Mouse (Mus musculus): ENCODE results near the gene Dbndd1.
"Not testable (repeated sequence)": the region's sequence is repeated elsewhere in the genome, so short reads cannot be mapped to it uniquely, and the experiment has no call there.

Gene Dbndd1

GRCm38 (mm10) chr8:123514781-123515539 lies at the start of gene Dbndd1:
TSS of gene Dbndd1 (minus strand) at chr8:123515463.
- DNase-seq (ENCODE audit: low read depth): peak; percentile 35

DNA sequence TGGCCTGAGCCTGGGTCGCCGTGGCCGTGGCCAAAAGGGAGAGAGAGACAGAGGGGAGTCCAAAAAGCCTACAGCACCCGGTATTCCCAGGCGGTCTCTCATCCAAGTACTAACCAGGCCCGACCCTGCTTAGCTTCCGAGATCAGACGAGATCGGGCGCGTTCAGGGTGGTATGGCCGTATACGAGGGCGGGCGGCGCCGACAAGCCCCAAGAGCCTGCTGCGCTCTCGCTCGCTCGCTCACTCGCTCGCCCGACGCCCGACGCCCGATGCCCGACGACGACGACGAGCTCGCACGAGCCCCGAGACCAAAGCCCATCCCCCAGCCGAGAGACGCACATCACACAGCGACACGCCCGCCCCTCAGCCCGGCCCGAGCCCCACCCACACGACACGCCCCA lies 49.0 kb upstream of the Dbndd1 start:
- DNase-seq (ENCODE audit: low read depth): not testable (repeated sequence)

DNA sequence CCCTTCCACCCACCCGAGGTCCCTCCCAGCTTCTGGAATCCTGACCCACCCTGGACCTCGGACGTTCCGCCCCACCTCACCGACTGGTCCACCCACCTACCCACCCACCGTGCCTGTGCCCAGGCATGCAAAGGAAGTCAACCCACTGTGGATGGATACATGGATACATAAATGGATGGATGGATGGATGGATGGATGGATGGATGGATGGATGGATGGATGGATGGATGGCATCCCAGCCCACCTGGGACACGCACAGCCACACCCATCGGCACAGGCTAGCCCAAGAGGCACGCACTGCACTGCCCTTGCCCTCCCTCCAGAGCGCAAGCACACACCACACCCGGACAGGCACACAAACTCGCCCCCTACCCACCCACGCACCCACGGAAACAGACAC lies 22.4 kb upstream of the Dbndd1 start:
- DNase-seq (ENCODE audit: low read depth): not testable (repeated sequence)

GRCm38 (mm10) chr8:123536990-123537380 lies 21.7 kb upstream of the Dbndd1 start:
- DNase-seq (ENCODE audit: low read depth): no peak

DNA sequence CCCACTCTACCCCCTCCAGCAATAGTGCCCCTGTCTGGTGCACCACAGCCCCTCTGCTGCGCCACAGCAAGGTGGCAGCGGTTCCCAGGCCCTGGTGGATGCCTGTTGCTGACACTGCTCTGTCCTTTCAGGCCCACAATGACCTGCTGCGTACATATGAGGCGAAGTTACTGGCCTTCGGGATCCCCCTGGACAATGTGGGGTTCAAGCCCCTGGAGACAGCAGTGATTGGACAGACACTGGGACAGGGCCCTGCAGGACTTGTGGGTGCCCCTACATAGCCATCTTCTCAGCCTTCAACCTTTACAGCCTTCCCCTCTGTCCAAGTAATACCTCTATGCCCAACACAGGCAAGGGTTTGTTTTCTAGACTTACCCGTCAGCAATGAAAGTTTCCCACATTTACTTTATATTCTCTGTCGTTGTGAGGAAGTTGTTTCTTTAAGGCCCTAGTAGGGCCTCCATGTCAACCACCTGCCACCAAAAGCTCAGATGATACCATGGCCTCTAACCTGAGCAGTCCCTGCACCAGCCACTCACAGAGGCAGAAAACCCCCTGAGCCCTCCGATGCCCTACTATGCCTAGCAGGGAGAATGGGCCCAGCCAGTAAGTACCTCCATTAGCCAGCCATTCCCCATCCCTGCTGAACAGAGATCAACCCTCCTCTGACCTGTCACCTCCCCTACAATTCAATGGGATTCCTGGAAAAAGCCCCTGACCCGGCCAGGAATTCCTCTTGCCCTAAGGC lies 21.2 kb upstream of the Dbndd1 start:
- DNase-seq (ENCODE audit: low read depth): no peak

GRCm38 (mm10) chr8:123527720-123528489 lies 12.6 kb upstream of the Dbndd1 start:
- DNase-seq (ENCODE audit: low read depth): no peak

- DNase-seq (ENCODE audit: low read depth): not testable (repeated sequence)
Measured at GRCm38 (mm10) chr8:123520048-123520447, 4.8 kb upstream of the Dbndd1 start.

- DNase-seq (ENCODE audit: low read depth): peak; percentile 94
Measured at GRCm38 (mm10) chr8:123518667-123519066, 3.4 kb upstream of the Dbndd1 start, which contains the start of gene Gas8. TSS of gene Gas8 (plus strand) at chr8:123518834.

DNA sequence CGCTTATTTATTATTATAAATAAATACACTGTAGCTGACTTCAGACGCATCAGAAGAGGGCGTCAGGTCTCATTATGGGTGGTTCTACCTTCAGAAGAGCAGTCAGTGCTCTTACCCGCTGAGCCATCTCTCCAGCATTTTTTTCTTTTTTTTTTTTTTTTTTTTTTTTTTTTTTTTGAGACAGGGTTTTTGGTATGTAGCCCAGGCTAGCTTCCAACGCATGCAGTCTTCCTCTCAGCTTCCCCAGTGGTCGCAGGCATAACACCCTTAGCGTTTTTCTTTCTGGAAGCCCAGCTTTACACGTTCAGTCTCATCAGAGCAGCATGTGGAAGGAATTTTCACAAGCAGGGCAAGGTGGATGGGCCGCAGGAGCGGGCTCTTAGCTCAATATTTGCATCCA lies 2.9 kb upstream of the Dbndd1 start:
- no peak for DNase-seq (ENCODE audit: low read depth)

DNA sequence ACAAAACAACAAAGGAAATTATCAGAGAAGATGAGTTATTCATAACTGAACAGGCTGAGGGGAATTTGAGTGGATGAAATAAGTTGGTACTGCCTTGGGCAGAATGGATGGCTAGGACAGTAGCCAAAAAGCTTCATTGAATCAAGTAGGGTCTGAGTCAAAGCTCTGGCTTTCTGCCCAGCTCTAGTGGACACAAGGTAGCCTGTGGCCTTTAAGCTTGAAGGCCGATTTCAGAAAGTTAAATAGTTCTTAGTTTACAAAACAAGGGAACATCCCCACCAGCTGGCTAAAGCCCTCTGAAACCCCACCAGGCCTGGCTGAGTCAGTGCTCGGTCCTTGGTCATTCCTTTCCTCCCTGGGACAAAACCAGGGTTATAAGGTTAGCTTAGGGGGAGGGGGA lies 1.3 kb upstream of the Dbndd1 start:
- DNase-seq (ENCODE audit: low read depth): no peak

DNA sequence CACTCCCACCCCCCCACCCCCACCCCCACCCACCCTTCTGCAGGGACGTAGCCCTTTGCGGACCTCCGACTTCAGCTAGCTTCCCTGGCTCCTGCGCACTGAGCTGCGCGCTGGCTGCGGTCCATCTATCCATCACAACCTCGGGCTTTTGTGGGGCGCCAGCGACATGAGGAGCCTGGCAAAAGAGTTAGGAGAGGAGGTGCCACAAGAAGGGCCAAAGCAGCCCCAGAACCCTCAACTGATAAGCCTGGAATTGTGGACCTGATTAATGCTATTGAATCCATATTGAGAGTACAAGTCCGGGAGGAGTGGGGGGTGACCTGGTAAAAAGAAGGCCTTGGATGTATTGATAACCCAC lies 256 bp upstream of the Dbndd1 start:
- DNase-seq (ENCODE audit: low read depth): no peak

GRCm38 (mm10) chr8:123514136-123514535 lies 1.1 kb downstream of the Dbndd1 start:
- no peak for DNase-seq (ENCODE audit: low read depth)

GRCm38 (mm10) chr8:123510819-123511218 lies 4.4 kb downstream of the Dbndd1 start:
- DNase-seq (ENCODE audit: low read depth): no peak

DNA sequence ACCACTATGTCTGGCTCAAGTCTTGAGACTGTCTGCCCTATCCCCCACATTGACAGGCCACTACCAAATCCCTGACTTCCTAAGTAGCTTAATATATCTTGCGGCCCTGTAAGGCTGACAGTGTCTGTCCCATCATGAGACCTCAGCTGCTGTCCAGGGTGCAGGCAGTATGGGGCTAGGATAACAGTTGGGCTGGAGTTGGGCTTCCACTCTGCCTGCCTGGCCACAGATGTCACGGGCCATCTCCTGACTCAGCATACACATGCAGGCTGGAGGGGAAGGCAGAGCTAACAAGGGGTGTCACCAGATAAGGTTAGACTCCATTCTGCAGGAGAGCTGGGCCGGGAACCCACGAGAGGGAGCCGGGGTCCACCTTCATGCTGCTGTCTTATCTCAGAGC lies 8.1 kb downstream of the Dbndd1 start:
- no peak for DNase-seq (ENCODE audit: low read depth)

DNA sequence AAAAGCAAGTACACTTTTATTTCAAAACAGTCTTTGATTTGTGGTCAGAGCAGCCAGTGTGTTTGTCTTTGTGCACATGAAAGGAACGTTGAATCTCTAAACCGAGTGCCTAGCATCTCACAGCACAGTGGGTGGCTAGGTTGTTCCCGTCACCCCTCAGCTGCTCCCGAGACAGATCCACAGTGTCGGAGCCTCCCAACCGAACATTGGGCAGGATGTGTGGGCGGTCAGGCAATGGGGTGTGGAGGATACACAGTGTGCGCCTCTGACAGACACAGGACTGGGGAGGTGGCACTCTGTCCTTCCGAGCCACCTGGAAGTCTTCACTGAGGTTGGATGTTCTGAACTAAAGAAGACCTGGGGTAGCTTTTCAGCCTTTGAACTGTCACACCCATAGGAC lies 9.6 kb downstream of the Dbndd1 start:
- no peak for DNase-seq (ENCODE audit: low read depth)

- DNase-seq (ENCODE audit: low read depth): no peak
Measured at GRCm38 (mm10) chr8:123505267-123505666, 10.0 kb downstream of the Dbndd1 start.

DNA sequence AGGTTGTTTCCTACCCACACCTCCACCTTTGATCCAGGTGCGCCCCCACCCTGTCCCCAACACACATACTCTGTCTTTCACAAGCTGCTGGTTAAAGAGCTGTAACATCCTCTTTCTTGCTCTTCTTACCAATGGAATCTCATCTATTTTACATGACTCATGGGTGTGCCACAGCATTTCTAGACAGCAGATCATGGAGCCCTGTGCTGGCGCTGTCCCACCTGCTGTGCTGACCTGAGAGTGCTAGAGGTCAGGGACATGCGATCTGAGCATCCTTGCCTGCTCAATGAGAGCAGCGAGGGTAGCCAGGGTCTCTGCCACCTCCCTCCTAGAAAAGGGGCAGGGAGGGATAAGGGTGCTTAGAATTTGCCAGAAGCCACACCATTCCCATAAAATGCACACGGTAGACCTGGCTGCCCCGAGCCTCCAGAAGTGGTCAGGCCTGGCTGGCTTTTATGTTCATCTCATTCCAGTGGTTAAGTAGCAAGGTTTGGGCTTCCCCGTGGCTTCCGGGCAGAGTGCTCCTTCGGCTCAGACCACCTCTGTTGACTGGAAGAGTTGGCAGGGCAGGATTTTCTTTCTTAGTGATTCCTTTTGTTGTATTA lies 10.6 kb downstream of the Dbndd1 start:
- DNase-seq (ENCODE audit: low read depth): no peak

GRCm38 (mm10) chr8:123503801-123504467 lies 11.3 kb downstream of the Dbndd1 start:
- DNase-seq (ENCODE audit: low read depth): peak; percentile 39

DNA sequence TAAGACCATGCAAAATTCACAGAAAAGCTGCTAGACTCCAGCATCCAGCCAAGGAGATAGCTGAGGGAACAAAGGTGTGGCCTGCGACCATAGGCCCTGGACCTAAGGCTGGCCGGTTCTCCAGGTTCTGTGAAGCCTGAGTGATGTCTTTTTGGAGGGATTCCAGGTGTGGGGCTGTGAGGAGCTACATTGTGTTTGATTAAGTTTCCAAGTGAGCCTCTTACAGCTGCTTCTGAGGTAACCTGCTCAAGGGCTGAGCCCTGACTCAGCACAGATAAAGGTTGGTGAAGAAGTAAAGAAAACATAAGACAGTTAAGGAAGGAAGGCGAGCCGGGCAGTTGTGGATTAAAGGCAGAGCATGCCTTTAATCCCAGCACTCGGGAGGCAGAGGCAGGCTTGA lies 13.1 kb downstream of the Dbndd1 start:
- no peak for DNase-seq (ENCODE audit: low read depth)

DNA sequence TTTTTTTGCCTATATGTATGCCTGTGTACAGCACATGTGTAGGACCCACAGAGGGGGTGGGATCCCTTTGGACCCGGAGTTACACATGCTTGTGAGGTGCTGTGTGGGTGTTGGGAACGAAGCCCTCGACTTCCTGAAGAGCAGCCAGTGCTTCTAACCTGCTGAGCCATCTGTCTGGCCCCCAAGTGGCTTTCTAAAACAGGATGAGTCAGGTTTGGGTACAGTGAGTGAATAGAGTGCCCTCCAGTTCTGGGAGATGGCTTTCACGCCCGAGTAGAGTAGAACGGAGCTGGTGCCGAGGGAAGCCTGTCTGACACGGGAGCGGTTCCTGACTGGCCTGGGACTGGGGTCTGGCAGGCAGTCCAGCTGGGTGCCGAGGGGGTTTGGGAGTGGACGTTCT lies 15.7 kb downstream of the Dbndd1 start:
- DNase-seq (ENCODE audit: low read depth): no peak

GRCm38 (mm10) chr8:123498963-123499362 lies 16.3 kb downstream of the Dbndd1 start:
- DNase-seq (ENCODE audit: low read depth): no peak

GRCm38 (mm10) chr8:123497699-123498098 lies 17.6 kb downstream of the Dbndd1 start:
- no peak for DNase-seq (ENCODE audit: low read depth)
